Mouse (Mus musculus): Measurements from ENCODE around the gene Mrpl30.

- no peak for TF ChIP-seq POLR2A (IDR thresholded peaks at IDR 0.05; ENCODE audit: extremely low read depth, insufficient read depth, low read length)
- TF ChIP-seq CTCF (IDR thresholded peaks at IDR 0.05; ENCODE audit: extremely low read depth, insufficient read depth, low read length): no peak
These were observed 32.3 kb downstream of the Mrpl30 start for GRCm38 (mm10) chr1:37922536-37922935.

Measured in cortical plate, adult 2 months (tissue).